Mouse (Mus musculus): ENCODE results near the gene Slc45a2. TPM values are rescaled to one million over a fixed set of nuclear protein-coding genes. Genes with fewer than 3 reads are reported as not detected.
A peak's percentile ranks its signal among the peaks of the same experiment; 100 is the strongest.

Gene Slc45a2
- total RNA-seq, 2 experiments from 2014 or later: not detected

DNA sequence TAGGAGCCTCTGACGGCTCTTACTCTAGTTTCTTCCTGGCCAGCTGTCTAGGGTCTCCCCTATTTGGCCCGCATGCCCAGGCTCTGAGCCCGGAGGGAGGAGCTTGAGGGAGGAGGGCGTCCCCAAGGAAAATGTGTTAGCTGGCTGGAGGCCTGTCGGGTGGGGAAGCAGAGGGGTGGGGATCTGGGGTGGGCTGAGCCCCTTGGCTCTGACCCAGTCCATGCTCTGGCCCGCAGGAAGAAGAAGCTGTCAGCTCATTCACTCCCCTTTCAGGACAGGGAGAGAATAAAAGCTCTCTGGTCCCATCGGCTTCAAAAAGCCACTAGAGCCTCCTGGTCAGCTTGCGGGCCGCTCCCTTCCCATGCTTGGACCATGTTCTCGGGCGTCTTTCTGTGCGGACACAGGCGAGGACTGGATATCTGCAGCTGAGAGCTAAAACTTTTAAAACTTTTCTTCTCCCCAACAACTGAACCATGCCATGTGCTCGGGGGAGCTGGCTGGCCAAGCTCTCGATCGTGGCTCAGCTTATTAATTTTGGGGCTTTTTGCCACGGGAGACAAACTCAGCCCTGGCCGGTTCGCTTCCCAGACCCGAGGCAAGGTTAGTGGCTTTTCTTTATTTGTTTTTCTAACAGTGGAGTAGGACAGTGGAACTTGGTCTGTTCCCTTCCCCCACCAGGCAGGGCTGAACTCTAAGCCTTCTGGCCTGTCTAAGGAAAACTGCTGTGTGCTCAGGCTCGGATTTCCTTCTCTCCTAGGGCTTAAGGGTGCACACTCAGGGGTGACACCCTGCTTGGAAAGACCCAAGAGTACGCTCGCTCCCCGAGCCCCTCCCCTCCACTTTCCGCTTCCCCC, 64.3 kb downstream of the Slc45a2 start, which contains the start of gene Adamts12:
Gene Adamts12, plus strand, starts transcription at position 233 of the 854 bp plus-strand sequence.
- intact Hi-C loops (cut with DNase I): loop anchor here (5.0 kb wide), 1 partner anchor 48 kb away; no protein-coding TSS in a partner anchor

DNA sequence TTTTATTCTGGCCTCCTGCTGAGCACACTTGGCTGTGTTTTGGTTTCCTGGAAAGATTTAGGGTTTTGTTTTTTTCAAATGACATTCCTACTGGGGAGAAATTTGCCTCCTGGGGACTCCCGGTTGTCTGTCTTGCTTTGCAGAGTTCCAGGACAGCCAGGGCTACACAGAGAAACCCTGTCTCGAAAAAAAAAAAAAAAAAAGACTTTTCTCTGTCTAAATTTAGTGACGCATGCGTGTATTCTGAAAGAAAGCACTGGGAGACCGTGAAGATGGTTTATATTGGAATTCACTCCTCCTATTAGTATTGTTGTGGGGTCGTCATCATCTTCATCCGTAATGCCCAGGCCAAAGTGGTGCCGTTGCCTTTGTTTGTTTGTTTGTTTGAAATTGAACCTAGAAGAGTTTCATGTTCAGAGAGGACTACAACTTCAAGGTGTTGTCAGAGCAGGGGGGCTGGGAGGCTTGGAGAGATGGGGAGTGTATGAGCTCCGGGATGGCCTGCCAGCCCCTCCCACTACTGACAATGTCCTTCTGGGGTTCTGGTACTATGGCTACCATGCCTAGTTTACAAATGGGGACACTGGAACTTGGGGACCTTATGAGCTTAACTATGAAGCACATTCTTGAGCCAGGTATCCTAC, 65.1 kb downstream of the Slc45a2 start:
- DNase-seq: peak; percentile 9 to 19
- intact Hi-C loops (cut with DNase I): loop anchor here (5.0 kb wide), 1 partner anchor 47 kb away; no protein-coding TSS in a partner anchor

More for the DNA sequence above, 64.3 kb downstream of the Slc45a2 start, which contains the start of gene Adamts12:
- peak; percentile 71 to 76 for DNase-seq

DNA sequence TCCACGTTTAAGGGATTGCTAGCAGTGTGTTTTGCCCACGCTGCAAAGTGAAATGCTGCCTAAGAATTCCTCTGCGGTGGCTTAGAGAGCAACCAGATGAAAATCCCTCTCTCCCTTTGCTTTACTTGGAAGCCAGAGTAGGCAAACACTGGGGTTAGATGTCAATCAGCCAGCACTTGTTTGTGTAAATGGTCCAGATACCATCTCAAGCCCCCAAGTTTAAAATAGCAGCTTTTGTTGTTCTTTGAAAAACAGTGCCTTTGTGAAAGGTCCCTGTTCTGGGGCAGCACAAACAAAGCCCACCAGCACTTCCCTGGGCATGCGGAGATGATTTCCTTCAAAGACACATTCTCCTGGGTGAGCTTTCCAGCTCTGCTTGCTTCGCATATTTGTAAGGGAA, 65.8 kb downstream of the Slc45a2 start:
- no peak for DNase-seq
- intact Hi-C loops (cut with DNase I): loop anchor here (5.0 kb wide), 1 partner anchor 46 kb away; no protein-coding TSS in a partner anchor

DNA sequence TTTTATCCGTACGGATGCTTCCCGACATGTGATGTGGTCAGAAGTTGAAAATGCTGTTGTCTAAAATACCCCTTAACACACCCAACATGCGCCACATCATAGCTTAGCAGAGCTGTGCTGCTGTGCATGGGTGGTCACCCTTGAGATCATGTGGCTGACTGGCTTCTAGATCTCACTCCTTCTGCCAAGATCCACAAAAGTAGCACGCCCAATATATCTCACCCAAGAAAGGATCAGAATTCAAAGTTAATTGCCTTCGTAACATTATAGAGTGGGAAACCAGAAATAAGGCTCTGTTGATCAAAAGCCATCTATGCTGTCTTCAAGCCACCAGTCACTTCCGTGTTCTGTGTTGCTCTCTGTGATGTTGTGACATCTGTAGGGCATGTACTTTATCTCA, 67.4 kb downstream of the Slc45a2 start:
- no peak for DNase-seq
- intact Hi-C loops (cut with DNase I): loop anchor here (5.0 kb wide), 1 partner anchor 44 kb away; no protein-coding TSS in a partner anchor

DNA sequence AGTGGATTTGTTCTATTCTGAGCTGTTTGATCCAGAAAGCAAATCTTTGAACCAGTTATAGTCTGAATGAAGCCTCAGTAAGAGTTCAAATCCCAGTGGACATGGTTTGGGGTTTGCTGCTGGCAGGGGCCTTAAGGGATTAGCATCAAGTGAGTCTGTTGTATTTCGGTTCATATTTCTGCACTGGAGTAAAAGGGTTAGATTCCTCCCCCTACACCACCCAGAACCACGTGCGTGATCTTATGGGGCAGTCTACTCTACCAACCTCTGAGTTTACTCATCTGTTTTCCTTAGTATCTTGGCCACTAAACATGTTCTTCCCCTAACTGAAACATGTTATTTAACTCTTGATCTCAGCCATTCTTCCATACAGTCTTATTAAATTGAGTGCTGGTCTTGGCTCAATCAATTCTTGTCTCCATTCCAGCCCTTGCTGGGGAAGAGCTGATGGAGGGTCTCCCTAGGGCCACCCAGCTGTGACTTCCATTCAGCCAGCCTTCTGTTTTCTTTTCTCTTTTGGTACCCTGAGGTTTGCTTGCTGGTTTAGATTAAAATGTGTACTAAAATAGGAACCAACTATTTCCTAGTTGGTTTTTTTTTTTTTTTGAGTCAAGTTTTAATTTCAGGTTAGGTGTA, 75.3 kb downstream of the Slc45a2 start:
- intact Hi-C loops (cut with DNase I): no loop called here
- DNase-seq: no peak

Other genes starting within 250 kb of the Slc45a2 start
- gene C1qtnf3, start 48.4 kb upstream of the Slc45a2 start, total RNA-seq (2021): under 1 TPM in 1 of 2 experiments, not detected in 1; 0.17 TPM
- 10 to 100 TPM; 27.9 to 29.4 TPM for gene Amacr, start 19.0 kb upstream of the Slc45a2 start, total RNA-seq (2021)
- gene Rxfp3, start 37.3 kb downstream of the Slc45a2 start, total RNA-seq (2021): under 1 TPM in 1 of 2 experiments, not detected in 1; 0.08 TPM
- 1 to 10 TPM; 3.4 to 5.0 TPM for gene Adamts12, start 64.1 kb downstream of the Slc45a2 start, total RNA-seq (2021)

All from heart, postnatal 36 days (tissue).